Mouse (Mus musculus): ENCODE measurements at regions not wholly inside any gene's neighbourhood (a gene's known extent, or its start where the extent isn't known, plus 50 kb on each side); places are given as distances from the start of the nearest gene placed in this dataset.

DNA sequence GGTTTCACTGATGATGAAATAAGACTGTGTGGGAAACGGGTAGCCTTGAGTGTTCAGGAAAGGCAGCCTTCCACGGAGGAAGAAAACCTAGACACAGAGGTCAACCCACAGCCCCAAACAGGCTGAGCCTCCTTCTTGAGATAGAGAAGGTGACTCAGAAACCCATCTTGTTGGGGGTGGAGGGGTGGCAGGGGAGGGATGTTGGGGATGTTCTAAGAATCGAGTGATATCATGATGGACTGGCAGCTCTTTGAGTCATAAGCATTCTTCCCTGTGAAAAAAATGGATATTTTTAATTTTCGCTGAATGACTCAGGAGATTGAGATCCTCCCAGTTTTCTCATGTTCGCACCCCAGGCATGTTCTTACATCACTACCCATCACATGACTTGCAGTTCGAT, 417.5 kb downstream of the Fgf9 start:
- TF ChIP-seq EP300 (IDR thresholded peaks at IDR 0.05; ENCODE audit: low read depth) (no peak), CTCF (IDR thresholded peaks at IDR 0.05; ENCODE audit: low read depth) (no peak)
